Mouse (Mus musculus): ENCODE data around the gene Rapgef5. TPM values are rescaled to one million over a fixed set of nuclear protein-coding genes. Genes with fewer than 3 reads are reported as not detected.

Rapgef5 gene
- polyA plus RNA-seq, 1 experiment from 2014 or later: 5.6 TPM

GRCm38 (mm10) chr12:117486118-117487057, 29.9 kb upstream of the Rapgef5 start:
- no peak overlapping the region for H3K4me3 ChIP-seq (ENCODE audit: low read depth, low read length)
- no peak overlapping the region for H3K9ac ChIP-seq (ENCODE audit: low read length)
- TF ChIP-seq EP300 (optimal IDR thresholded peaks at IDR 0.05) (no peak), CTCF (IDR thresholded peaks at IDR 0.05; ENCODE audit: low read depth) (no peak)
- no peaks in the 10 kb centered on the region for H3K36me3 ChIP-seq (ENCODE audit: control insufficient read depth, insufficient read depth, low read length)
- H3K27me3 ChIP-seq (ENCODE audit: control insufficient read depth, insufficient read depth, low read length): no peaks in the 10 kb centered on the region
- H3K4me1 ChIP-seq (replicated peaks; ENCODE audit: control insufficient read depth, insufficient read depth): no peaks in the 10 kb centered on the region
- DNase-seq (ENCODE audit: low spot score): no peak
- H3K27ac ChIP-seq (replicated peaks): no peak overlapping the region
- 61% methylated on average over 4 of the region's 4 CpGs for WGBS
- no peaks in the 10 kb centered on the region for H3K9me3 ChIP-seq (ENCODE audit: control insufficient read depth, low read length)
- no peak for ATAC-seq (ENCODE audit: low FRiP score, low TSS enrichment)
- no peak overlapping the region for H3K4me2 ChIP-seq (replicated peaks; ENCODE audit: low read depth)

GRCm38 (mm10) chr12:117496501-117497176, 19.6 kb upstream of the Rapgef5 start:
- no peak for DNase-seq (ENCODE audit: low spot score)
- Histone ChIP-seq H3K27ac (replicated peaks) (no peak overlapping the region), H3K9ac (ENCODE audit: low read length) (no peak overlapping the region), H3K4me2 (replicated peaks; ENCODE audit: low read depth) (no peak overlapping the region), H3K4me3 (ENCODE audit: low read depth, low read length) (no peak overlapping the region), H3K27me3 (ENCODE audit: control insufficient read depth, insufficient read depth, low read length) (no peaks in the 10 kb centered on the region), H3K9me3 (ENCODE audit: control insufficient read depth, low read length) (no peaks in the 10 kb centered on the region), H3K36me3 (ENCODE audit: control insufficient read depth, insufficient read depth, low read length) (no peaks in the 10 kb centered on the region), H3K4me1 (replicated peaks; ENCODE audit: control insufficient read depth, insufficient read depth) (peaks cover 4% of the 10 kb centered on the region; the same call in 1 of the 2 replicates)
- ATAC-seq (ENCODE audit: low FRiP score, low TSS enrichment): no peak
- TF ChIP-seq EP300 (optimal IDR thresholded peaks at IDR 0.05) (no peak), CTCF (IDR thresholded peaks at IDR 0.05; ENCODE audit: low read depth) (no peak)
- WGBS: 51% methylated on average over 3 of the region's 3 CpGs

- no peaks in the 10 kb centered on the region for H3K27me3 ChIP-seq (ENCODE audit: control insufficient read depth, insufficient read depth, low read length)
- no peak overlapping the region for H3K27ac ChIP-seq (replicated peaks)
- no peak for DNase-seq (ENCODE audit: low spot score)
- H3K4me2 ChIP-seq (replicated peaks; ENCODE audit: low read depth): no peak overlapping the region
- TF ChIP-seq EP300 (optimal IDR thresholded peaks at IDR 0.05) (no peak), CTCF (IDR thresholded peaks at IDR 0.05; ENCODE audit: low read depth) (no peak)
- H3K4me1 ChIP-seq (replicated peaks; ENCODE audit: control insufficient read depth, insufficient read depth): peaks cover 4% of the 10 kb centered on the region; the same call in 1 of the 2 replicates
- no peaks in the 10 kb centered on the region for H3K36me3 ChIP-seq (ENCODE audit: control insufficient read depth, insufficient read depth, low read length)
- no peak for ATAC-seq (ENCODE audit: low FRiP score, low TSS enrichment)
- no peak overlapping the region for H3K4me3 ChIP-seq (ENCODE audit: low read depth, low read length)
- WGBS: 97% methylated on average over 1 of the region's 1 CpGs
- H3K9ac ChIP-seq (ENCODE audit: low read length): no peak overlapping the region
- H3K9me3 ChIP-seq (ENCODE audit: control insufficient read depth, low read length): no peaks in the 10 kb centered on the region
Observed at GRCm38 (mm10) chr12:117497361-117497760, 18.9 kb upstream of the Rapgef5 start.

- Histone ChIP-seq H3K4me3 (ENCODE audit: low read depth, low read length) (no peak overlapping the region), H3K9me3 (ENCODE audit: control insufficient read depth, low read length) (no peaks in the 10 kb centered on the region), H3K27me3 (ENCODE audit: control insufficient read depth, insufficient read depth, low read length) (no peaks in the 10 kb centered on the region), H3K4me1 (replicated peaks; ENCODE audit: control insufficient read depth, insufficient read depth) (peaks cover 4% of the 10 kb centered on the region; the same call in 1 of the 2 replicates), H3K9ac (ENCODE audit: low read length) (no peak overlapping the region), H3K36me3 (ENCODE audit: control insufficient read depth, insufficient read depth, low read length) (no peaks in the 10 kb centered on the region), H3K27ac (replicated peaks) (no peak overlapping the region), H3K4me2 (replicated peaks; ENCODE audit: low read depth) (no peak overlapping the region)
- ATAC-seq (ENCODE audit: low FRiP score, low TSS enrichment) (no peak), DNase-seq (ENCODE audit: low spot score) (no peak)
- WGBS: 77% methylated on average over 5 of the region's 5 CpGs
- TF ChIP-seq EP300 (optimal IDR thresholded peaks at IDR 0.05) (no peak), CTCF (IDR thresholded peaks at IDR 0.05; ENCODE audit: low read depth) (no peak)
Observed at GRCm38 (mm10) chr12:117499242-117499641, 17.0 kb upstream of the Rapgef5 start.

- Histone ChIP-seq H3K9ac (ENCODE audit: low read length) (no peak overlapping the region), H3K36me3 (ENCODE audit: control insufficient read depth, insufficient read depth, low read length) (no peaks in the 10 kb centered on the region), H3K4me3 (ENCODE audit: low read depth, low read length) (no peak overlapping the region), H3K27ac (replicated peaks) (no peak overlapping the region), H3K4me2 (replicated peaks; ENCODE audit: low read depth) (no peak overlapping the region), H3K27me3 (ENCODE audit: control insufficient read depth, insufficient read depth, low read length) (no peaks in the 10 kb centered on the region), H3K9me3 (ENCODE audit: control insufficient read depth, low read length) (no peaks in the 10 kb centered on the region), H3K4me1 (replicated peaks; ENCODE audit: control insufficient read depth, insufficient read depth) (peaks cover 4% of the 10 kb centered on the region; the same call in 1 of the 2 replicates)
- ATAC-seq (ENCODE audit: low FRiP score, low TSS enrichment) (no peak), DNase-seq (ENCODE audit: low spot score) (no peak)
- 37% methylated on average over 4 of the region's 4 CpGs for WGBS
- no peak for TF ChIP-seq CTCF (IDR thresholded peaks at IDR 0.05; ENCODE audit: low read depth)
Observed at GRCm38 (mm10) chr12:117501180-117501579, 15.1 kb upstream of the Rapgef5 start.

Measured in stomach, postnatal 0 days (tissue).